Mouse (Mus musculus): ENCODE results near the gene C2cd2l. TPM values are rescaled to one million over a fixed set of nuclear protein-coding genes. Genes with fewer than 3 reads are reported as not detected.

The C2cd2l gene
- polyA plus RNA-seq (2015; fragmentation: Nextera tagmentation; extraction: Ambion mirVana) = 5.4 TPM in 2 replicates

DNA sequence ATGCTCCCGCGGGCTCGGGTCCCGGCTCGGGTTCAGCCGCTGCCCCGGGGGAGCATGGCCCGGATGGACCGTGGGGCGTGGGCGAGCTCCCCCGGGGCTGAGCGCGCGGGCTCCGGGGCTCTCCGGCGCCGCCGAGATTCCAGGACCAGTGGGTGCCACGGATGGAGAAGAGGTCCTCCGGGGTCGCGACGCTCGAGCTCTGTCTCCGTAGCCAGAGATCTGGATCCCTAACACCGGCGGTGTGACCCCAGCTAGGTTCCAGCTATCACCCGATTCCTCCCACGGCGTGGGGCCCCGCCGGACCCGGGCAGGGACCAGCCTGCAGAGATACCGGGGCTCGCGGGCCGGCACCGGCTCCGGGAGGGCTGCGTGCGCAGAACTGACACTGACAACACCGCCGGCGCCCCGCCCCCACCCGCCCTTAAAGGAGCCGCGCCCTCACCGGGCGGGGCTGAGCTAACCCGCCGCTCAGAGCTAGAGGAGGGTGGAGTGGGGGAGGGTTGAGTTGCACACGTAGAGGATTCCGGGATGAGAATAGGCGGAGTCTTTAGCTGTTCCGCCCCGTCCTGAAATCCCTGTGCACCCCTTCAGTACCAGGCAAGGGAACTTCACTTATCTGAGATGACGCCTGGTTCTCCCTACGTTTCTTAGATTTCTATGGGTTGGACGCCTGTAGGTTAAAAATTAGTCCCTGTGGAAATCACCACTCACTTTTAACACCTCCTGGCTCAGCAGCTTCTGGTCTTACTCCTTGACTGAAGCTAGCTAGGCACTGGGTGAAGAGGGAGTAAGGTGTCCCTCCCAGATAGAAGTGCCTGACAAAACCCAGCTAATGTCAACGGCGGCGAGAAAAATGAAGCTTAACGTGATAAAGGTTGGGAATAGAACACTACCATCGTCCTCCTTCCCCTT is at the start of gene C2cd2l:
Gene C2cd2l, minus strand, starts transcription at position 399 of the 912 bp plus-strand sequence.

DNA sequence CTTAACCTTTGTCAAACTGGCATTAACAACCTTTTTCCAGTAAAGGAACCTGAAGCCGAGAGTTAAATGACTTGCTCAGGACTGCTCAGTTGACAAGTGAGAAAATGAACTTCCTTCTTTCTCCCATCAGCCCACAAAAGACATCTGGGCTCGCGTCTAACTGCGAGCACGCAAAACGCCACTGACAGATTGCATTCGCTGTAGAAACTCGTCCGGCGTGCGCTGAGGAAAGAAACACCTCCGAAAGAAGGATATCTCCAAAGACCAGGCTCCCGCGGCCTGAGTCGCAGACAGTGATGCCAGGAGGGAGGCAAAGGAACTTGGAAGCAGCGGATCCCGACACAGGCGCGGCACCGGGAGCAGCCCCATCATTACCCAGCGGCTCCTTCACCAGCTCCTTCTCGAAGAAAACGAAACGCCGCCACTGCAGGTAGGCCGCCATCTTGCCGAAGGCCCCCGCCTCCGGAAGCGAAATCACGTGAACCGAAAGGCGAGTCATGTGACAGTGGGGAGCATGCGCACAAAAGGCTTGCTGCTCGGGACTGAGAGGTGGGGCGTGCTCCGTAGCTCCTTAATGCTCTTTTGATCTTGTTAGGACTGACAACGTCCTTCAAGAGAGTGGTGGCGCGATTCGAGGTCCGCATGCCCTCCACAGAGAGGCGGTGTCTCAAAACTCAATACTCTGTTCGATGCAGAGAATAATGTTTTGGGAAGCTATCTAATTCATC is 41.3 kb upstream of the C2cd2l start, which contains the start of gene Vps11:
Gene Vps11, minus strand, starts transcription at position 481 of the 728 bp plus-strand sequence.

GRCm38 (mm10) chr9:44343781-44344421 is 23.8 kb upstream of the C2cd2l start, which contains the start of gene Hmbs:
TSS of gene Hmbs (minus strand) at chr9:44344228.

GRCm38 (mm10) chr9:44334396-44335330 is 14.6 kb upstream of the C2cd2l start, which contains the start of gene H2afx:
TSS of gene H2afx (plus strand) at chr9:44334694.

DNA sequence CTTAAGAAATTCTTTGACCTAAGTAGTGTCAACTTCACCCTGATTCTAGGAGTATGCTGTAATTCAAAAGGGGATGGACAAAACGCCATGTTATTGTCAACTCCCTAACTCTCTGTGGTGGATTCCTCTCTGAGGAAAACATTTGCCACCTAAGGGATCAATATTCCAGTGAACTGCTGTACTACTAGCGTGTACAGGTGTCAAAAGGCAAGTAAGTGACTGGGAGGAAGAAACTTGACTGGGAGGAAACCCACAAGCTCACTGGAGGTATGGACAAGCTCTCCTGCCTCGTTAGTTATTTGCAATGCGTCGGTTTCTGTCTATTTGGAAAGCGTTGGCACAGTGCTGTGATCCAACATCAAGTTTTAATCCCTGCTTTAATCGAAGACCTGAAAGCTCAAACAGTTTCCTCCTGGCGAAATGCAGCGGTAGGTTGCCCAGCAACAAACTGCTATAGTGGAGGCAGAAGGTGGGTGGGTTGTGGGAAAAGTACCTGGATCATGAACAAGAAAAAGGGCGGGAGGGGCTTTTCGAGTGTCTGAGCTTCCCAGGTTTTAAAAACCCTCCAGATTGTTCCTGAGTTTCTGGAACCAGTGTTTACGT is 5.8 kb upstream of the C2cd2l start, which contains the start of gene Dpagt1:
Gene Dpagt1, plus strand, starts transcription at position 252 of the 603 bp plus-strand sequence.

DNA sequence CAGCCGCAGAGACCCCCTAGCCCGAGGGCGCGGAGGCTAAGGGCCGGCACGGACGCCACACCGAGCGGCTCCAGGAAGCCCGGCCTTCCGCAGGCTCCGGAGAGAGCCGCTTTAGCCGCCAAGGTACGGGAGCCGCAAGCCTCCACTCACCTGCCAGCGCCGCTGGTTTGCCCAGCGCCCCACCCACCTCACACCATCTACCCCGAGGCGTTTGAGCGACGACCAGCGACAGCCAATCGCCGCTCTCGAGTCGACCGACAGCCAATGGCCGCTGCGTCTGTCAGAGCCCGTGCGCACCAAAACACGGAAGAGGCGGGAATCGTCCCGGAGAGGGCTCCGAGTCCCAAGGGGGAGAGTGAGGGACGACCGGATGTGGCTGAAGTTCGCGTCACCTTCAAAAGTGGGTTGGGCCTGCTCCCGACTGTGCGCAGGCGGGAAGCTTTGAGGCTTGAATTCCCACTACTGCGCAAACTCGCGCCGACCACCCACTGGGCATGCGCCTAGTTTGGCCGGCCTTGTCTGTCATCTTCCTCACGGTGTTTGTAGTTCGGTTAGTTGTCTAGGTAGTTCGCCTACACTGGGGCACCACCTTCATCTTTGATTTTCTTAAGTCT is 14.5 kb downstream of the C2cd2l start, which contains the start of gene Hinfp:
Gene Hinfp, minus strand, starts transcription at position 206 of the 614 bp plus-strand sequence.

GRCm38 (mm10) chr9:44288076-44288958 is 31.8 kb downstream of the C2cd2l start, which contains the start of gene Abcg4:
TSS of gene Abcg4 (minus strand) at chr9:44288615.

GRCm38 (mm10) chr9:44268432-44268831 is 51.7 kb downstream of the C2cd2l start, which contains the start of gene Nlrx1:
TSS of gene Nlrx1 (minus strand) at chr9:44268599.

Other genes starting within 250 kb of the C2cd2l start
- gene Mfrp, start 218.6 kb downstream of the C2cd2l start, polyA plus RNA-seq (2015; fragmentation: Nextera tagmentation; extraction: Ambion mirVana) = not detected in 2 replicates
- 2.2 and 3.0 TPM in 2 replicates for gene C1qtnf5, start 213.0 kb downstream of the C2cd2l start, polyA plus RNA-seq (2015; fragmentation: Nextera tagmentation; extraction: Ambion mirVana)
- gene Gm49380, start 206.8 kb downstream of the C2cd2l start, polyA plus RNA-seq (2015; fragmentation: Nextera tagmentation; extraction: Ambion mirVana) = 0.05 TPM in 2 replicates
- gene Rnf26, start 206.8 kb downstream of the C2cd2l start, polyA plus RNA-seq (2015; fragmentation: Nextera tagmentation; extraction: Ambion mirVana) = 36.8 and 41.0 TPM in 2 replicates
- gene Mcam, start 185.8 kb downstream of the C2cd2l start, polyA plus RNA-seq (2015; fragmentation: Nextera tagmentation; extraction: Ambion mirVana) = 12.6 and 12.7 TPM in 2 replicates
- 8.3 and 9.9 TPM in 2 replicates for gene Cbl, start 86.2 kb downstream of the C2cd2l start, polyA plus RNA-seq (2015; fragmentation: Nextera tagmentation; extraction: Ambion mirVana)
- not detected in 2 replicates for gene Ccdc153, start 79.6 kb downstream of the C2cd2l start, polyA plus RNA-seq (2015; fragmentation: Nextera tagmentation; extraction: Ambion mirVana)
- 0.33 TPM in 1 of 2 replicates, not detected in the other for gene Pdzd3, start 68.8 kb downstream of the C2cd2l start, polyA plus RNA-seq (2015; fragmentation: Nextera tagmentation; extraction: Ambion mirVana)
- gene Nlrx1, start 51.7 kb downstream of the C2cd2l start, polyA plus RNA-seq (2015; fragmentation: Nextera tagmentation; extraction: Ambion mirVana) = 6.4 and 7.7 TPM in 2 replicates
- gene Abcg4, start 31.7 kb downstream of the C2cd2l start, polyA plus RNA-seq (2015; fragmentation: Nextera tagmentation; extraction: Ambion mirVana) = 13.3 and 15.8 TPM in 2 replicates
- gene Hinfp, start 14.6 kb downstream of the C2cd2l start, polyA plus RNA-seq (2015; fragmentation: Nextera tagmentation; extraction: Ambion mirVana) = 12.2 TPM in 2 replicates
- gene Dpagt1, start 5.7 kb upstream of the C2cd2l start, polyA plus RNA-seq (2015; fragmentation: Nextera tagmentation; extraction: Ambion mirVana) = 18.9 and 19.9 TPM in 2 replicates
- gene H2afx, start 14.4 kb upstream of the C2cd2l start, polyA plus RNA-seq (2015; fragmentation: Nextera tagmentation; extraction: Ambion mirVana) = 271 and 276 TPM in 2 replicates
- 1,115 and 1,341 TPM in 2 replicates for gene Hmbs, start 23.9 kb upstream of the C2cd2l start, polyA plus RNA-seq (2015; fragmentation: Nextera tagmentation; extraction: Ambion mirVana)
- gene Vps11, start 41.4 kb upstream of the C2cd2l start, polyA plus RNA-seq (2015; fragmentation: Nextera tagmentation; extraction: Ambion mirVana) = 16.5 and 16.6 TPM in 2 replicates
- gene Hyou1, start 59.2 kb upstream of the C2cd2l start, polyA plus RNA-seq (2015; fragmentation: Nextera tagmentation; extraction: Ambion mirVana) = 6.7 and 7.2 TPM in 2 replicates
- 15.2 and 16.5 TPM in 2 replicates for gene Slc37a4, start 76.6 kb upstream of the C2cd2l start, polyA plus RNA-seq (2015; fragmentation: Nextera tagmentation; extraction: Ambion mirVana)
- 2,459 and 2,595 TPM in 2 replicates for gene Rps25, start 86.9 kb upstream of the C2cd2l start, polyA plus RNA-seq (2015; fragmentation: Nextera tagmentation; extraction: Ambion mirVana)
- gene Trappc4, start 87.3 kb upstream of the C2cd2l start, polyA plus RNA-seq (2015; fragmentation: Nextera tagmentation; extraction: Ambion mirVana) = 81.6 and 85.2 TPM in 2 replicates
- 21.0 and 22.3 TPM in 2 replicates for gene Ccdc84, start 98.3 kb upstream of the C2cd2l start, polyA plus RNA-seq (2015; fragmentation: Nextera tagmentation; extraction: Ambion mirVana)
- gene Foxr1, start 120.9 kb upstream of the C2cd2l start, polyA plus RNA-seq (2015; fragmentation: Nextera tagmentation; extraction: Ambion mirVana) = 0.22 and 0.30 TPM in 2 replicates
- gene Upk2, start 134.7 kb upstream of the C2cd2l start, polyA plus RNA-seq (2015; fragmentation: Nextera tagmentation; extraction: Ambion mirVana) = not detected in 2 replicates
- gene Bcl9l, start 162.5 kb upstream of the C2cd2l start, polyA plus RNA-seq (2015; fragmentation: Nextera tagmentation; extraction: Ambion mirVana) = 3.3 and 4.7 TPM in 2 replicates
- gene Cxcr5, start 241.6 kb upstream of the C2cd2l start, polyA plus RNA-seq (2015; fragmentation: Nextera tagmentation; extraction: Ambion mirVana) = 0.73 and 0.79 TPM in 2 replicates